Mouse (Mus musculus): ENCODE results near the gene Pth1r. TPM values are rescaled to one million over a fixed set of nuclear protein-coding genes. Genes with fewer than 3 reads are reported as not detected.

Pth1r gene
- polyA plus RNA-seq, 1 experiment from 2014 or later = 4.0 TPM

GRCm38 (mm10) chr9:110775269-110776022, 28.5 kb upstream of the Pth1r start:
- Histone ChIP-seq H3K27ac (ENCODE audit: low read depth, low read length) (no peak overlapping the region), H3K4me1 (ENCODE audit: control insufficient read depth, insufficient read depth, low read length) (no peaks in the 10 kb centered on the region; the same call in 1 of the 2 replicates), H3K4me3 (ENCODE audit: low read depth, low read length) (no peak overlapping the region), H3K36me3 (ENCODE audit: control insufficient read depth, insufficient read depth, low read length) (no peaks in the 10 kb centered on the region), H3K9ac (ENCODE audit: low read length) (no peak overlapping the region), H3K27me3 (replicated peaks; ENCODE audit: control insufficient read depth, insufficient read depth, low read length) (no peaks in the 10 kb centered on the region), H3K9me3 (replicated peaks; ENCODE audit: control insufficient read depth, low read length) (no peaks in the 10 kb centered on the region), H3K4me2 (ENCODE audit: low read length) (no peak overlapping the region)
- WGBS = 79% methylated on average over 10 of the region's 10 CpGs
- DNase-seq (ENCODE audit: low spot score) (no peak), ATAC-seq (no peak)

DNA sequence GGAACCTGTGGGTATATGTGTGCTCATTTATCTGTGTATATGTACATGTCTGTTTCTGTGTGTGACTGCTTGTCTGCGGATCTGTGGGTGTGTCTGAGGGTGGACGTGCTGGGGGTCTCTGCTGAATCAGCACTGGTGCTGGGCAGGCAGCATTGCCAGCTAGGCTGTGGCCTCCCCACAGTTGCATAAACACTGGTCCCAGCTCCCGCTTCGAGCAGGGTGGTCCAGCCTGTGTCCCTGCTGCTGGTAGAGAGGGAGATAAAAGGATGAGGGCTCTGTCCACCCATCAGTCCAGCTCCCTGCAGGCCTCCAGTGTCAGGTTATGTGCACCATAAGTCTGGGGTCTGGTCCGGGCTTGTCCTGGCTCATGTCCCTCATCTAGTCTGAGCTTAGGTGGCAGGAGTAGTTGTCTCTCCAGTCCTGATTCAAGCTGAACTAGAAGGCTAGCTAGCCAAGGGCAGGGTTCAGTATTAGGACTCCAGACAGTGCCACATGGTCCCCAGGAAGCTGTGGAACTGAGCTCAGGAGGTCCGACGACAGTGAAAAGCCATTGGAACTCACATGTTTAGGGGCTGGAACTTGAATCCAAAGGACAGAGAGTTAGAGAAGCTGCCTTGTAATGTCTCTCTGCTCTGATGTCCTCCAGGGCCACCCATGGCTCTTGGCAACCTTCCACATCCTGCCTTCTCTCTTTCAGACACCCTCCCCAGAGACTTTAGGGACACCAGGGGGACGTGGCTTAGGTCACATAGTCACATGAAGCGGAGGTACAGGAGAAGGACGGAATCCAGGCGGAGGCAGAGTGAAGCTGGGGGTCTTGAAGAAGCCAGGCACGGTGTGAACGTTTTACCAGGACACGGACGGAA, 27.7 kb upstream of the Pth1r start:
- no peaks in the 10 kb centered on the region for H3K36me3 ChIP-seq (ENCODE audit: control insufficient read depth, insufficient read depth, low read length)
- H3K9ac ChIP-seq (ENCODE audit: low read length) = no peak overlapping the region
- H3K4me1 ChIP-seq (ENCODE audit: control insufficient read depth, insufficient read depth, low read length) = no peaks in the 10 kb centered on the region
- H3K9me3 ChIP-seq (replicated peaks; ENCODE audit: control insufficient read depth, low read length) = no peaks in the 10 kb centered on the region
- DNase-seq (ENCODE audit: low spot score) (no peak), ATAC-seq (no peak)
- H3K4me3 ChIP-seq (ENCODE audit: low read depth, low read length) = no peak overlapping the region
- H3K4me2 ChIP-seq (ENCODE audit: low read length) = no peak overlapping the region
- 76% methylated on average over 15 of the region's 15 CpGs for WGBS
- H3K27me3 ChIP-seq (replicated peaks; ENCODE audit: control insufficient read depth, insufficient read depth, low read length) = no peaks in the 10 kb centered on the region
- no peak overlapping the region for H3K27ac ChIP-seq (ENCODE audit: low read depth, low read length)

DNA sequence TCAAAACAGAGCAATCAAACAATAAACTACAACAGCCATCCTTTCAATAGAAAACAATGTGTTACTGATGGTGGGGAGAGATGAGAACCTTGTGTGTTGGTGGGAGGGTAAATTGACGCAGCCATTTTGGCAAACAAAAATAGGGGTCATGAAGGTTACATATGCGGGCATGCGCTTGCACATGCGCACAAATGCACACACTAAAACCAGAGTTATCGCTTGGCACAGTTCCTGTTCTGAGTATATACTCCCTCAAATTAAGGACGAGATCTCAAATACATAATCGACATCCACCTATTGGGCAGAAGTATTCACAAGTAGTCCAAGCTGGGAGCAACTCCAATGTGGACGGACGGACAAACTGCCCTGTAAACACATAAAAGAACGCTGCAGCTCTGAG, 25.4 kb upstream of the Pth1r start:
- 92% methylated on average over 10 of the region's 10 CpGs for WGBS
- H3K4me2 ChIP-seq (ENCODE audit: low read length) = no peak overlapping the region
- no peak overlapping the region for H3K4me3 ChIP-seq (ENCODE audit: low read depth, low read length)
- H3K9ac ChIP-seq (ENCODE audit: low read length) = no peak overlapping the region
- no peaks in the 10 kb centered on the region for H3K4me1 ChIP-seq (ENCODE audit: control insufficient read depth, insufficient read depth, low read length)
- no peaks in the 10 kb centered on the region for H3K36me3 ChIP-seq (ENCODE audit: control insufficient read depth, insufficient read depth, low read length)
- H3K27me3 ChIP-seq (replicated peaks; ENCODE audit: control insufficient read depth, insufficient read depth, low read length) = no peaks in the 10 kb centered on the region
- ATAC-seq (no peak), DNase-seq (ENCODE audit: low spot score) (no peak)
- no peaks in the 10 kb centered on the region for H3K9me3 ChIP-seq (replicated peaks; ENCODE audit: control insufficient read depth, low read length)
- no peak overlapping the region for H3K27ac ChIP-seq (ENCODE audit: low read depth, low read length)

- Histone ChIP-seq H3K4me2 (ENCODE audit: low read length) (no peak overlapping the region), H3K4me1 (ENCODE audit: control insufficient read depth, insufficient read depth, low read length) (no peaks in the 10 kb centered on the region), H3K4me3 (ENCODE audit: low read depth, low read length) (no peak overlapping the region), H3K27me3 (replicated peaks; ENCODE audit: control insufficient read depth, insufficient read depth, low read length) (no peaks in the 10 kb centered on the region), H3K36me3 (ENCODE audit: control insufficient read depth, insufficient read depth, low read length) (no peaks in the 10 kb centered on the region), H3K9ac (ENCODE audit: low read length) (no peak overlapping the region), H3K27ac (ENCODE audit: low read depth, low read length) (no peak overlapping the region), H3K9me3 (replicated peaks; ENCODE audit: control insufficient read depth, low read length) (no peaks in the 10 kb centered on the region)
- no peak for ATAC-seq
- no peak for DNase-seq (ENCODE audit: low spot score)
- 39% methylated on average over 2 of the region's 2 CpGs for WGBS
Observed at GRCm38 (mm10) chr9:110763405-110763804, 16.5 kb upstream of the Pth1r start.

DNA sequence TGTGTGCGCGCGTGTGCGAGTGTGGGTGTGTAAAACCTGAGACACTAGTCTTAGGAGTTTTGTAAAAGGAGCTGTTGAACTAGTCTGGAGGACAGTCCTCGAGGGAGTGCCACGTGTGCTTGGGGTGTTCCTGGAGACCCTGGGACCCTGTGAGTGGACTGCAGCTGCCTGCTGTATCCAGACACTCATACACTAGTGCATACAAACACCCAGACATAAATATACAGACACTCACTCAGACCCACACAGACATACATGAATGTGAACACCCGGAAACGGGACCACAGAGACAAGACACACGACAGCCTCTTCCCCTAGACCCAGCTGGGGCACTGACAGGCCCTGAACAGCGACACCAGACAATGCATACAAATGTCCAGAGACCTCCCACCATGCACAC, 15.8 kb upstream of the Pth1r start:
- WGBS = 71% methylated on average over 10 of the region's 10 CpGs
- no peak for ATAC-seq

GRCm38 (mm10) chr9:110760886-110761285, 13.9 kb upstream of the Pth1r start:
- Histone ChIP-seq H3K9me3 (replicated peaks; ENCODE audit: control insufficient read depth, low read length) (no peaks in the 10 kb centered on the region), H3K4me1 (ENCODE audit: control insufficient read depth, insufficient read depth, low read length) (no peaks in the 10 kb centered on the region), H3K4me3 (ENCODE audit: low read depth, low read length) (no peak overlapping the region), H3K27ac (ENCODE audit: low read depth, low read length) (no peak overlapping the region), H3K4me2 (ENCODE audit: low read length) (no peak overlapping the region), H3K36me3 (ENCODE audit: control insufficient read depth, insufficient read depth, low read length) (no peaks in the 10 kb centered on the region), H3K9ac (ENCODE audit: low read length) (no peak overlapping the region), H3K27me3 (replicated peaks; ENCODE audit: control insufficient read depth, insufficient read depth, low read length) (no peaks in the 10 kb centered on the region)
- no peak for ATAC-seq
- 82% methylated on average over 8 of the region's 8 CpGs for WGBS
- no peak for DNase-seq (ENCODE audit: low spot score)

More for the DNA sequence above, 15.8 kb upstream of the Pth1r start:
- Histone ChIP-seq H3K4me3 (ENCODE audit: low read depth, low read length) (no peak overlapping the region), H3K36me3 (ENCODE audit: control insufficient read depth, insufficient read depth, low read length) (no peaks in the 10 kb centered on the region), H3K9ac (ENCODE audit: low read length) (no peak overlapping the region), H3K9me3 (replicated peaks; ENCODE audit: control insufficient read depth, low read length) (no peaks in the 10 kb centered on the region), H3K4me1 (ENCODE audit: control insufficient read depth, insufficient read depth, low read length) (no peaks in the 10 kb centered on the region), H3K27me3 (replicated peaks; ENCODE audit: control insufficient read depth, insufficient read depth, low read length) (no peaks in the 10 kb centered on the region), H3K4me2 (ENCODE audit: low read length) (no peak overlapping the region), H3K27ac (ENCODE audit: low read depth, low read length) (no peak overlapping the region)
- no peak for DNase-seq (ENCODE audit: low spot score)

- 65% methylated on average over 2 of the region's 2 CpGs for WGBS
- H3K4me1 ChIP-seq (ENCODE audit: control insufficient read depth, insufficient read depth, low read length) = no peaks in the 10 kb centered on the region
- no peaks in the 10 kb centered on the region for H3K36me3 ChIP-seq (ENCODE audit: control insufficient read depth, insufficient read depth, low read length)
- no peak overlapping the region for H3K9ac ChIP-seq (ENCODE audit: low read length)
- H3K4me2 ChIP-seq (ENCODE audit: low read length) = no peak overlapping the region
- no peak overlapping the region for H3K27ac ChIP-seq (ENCODE audit: low read depth, low read length)
- no peaks in the 10 kb centered on the region for H3K27me3 ChIP-seq (replicated peaks; ENCODE audit: control insufficient read depth, insufficient read depth, low read length)
- no peak overlapping the region for H3K4me3 ChIP-seq (ENCODE audit: low read depth, low read length)
- ATAC-seq (no peak), DNase-seq (ENCODE audit: low spot score) (no peak)
- no peaks in the 10 kb centered on the region for H3K9me3 ChIP-seq (replicated peaks; ENCODE audit: control insufficient read depth, low read length)
Observed at GRCm38 (mm10) chr9:110759265-110759664, 12.3 kb upstream of the Pth1r start.

DNA sequence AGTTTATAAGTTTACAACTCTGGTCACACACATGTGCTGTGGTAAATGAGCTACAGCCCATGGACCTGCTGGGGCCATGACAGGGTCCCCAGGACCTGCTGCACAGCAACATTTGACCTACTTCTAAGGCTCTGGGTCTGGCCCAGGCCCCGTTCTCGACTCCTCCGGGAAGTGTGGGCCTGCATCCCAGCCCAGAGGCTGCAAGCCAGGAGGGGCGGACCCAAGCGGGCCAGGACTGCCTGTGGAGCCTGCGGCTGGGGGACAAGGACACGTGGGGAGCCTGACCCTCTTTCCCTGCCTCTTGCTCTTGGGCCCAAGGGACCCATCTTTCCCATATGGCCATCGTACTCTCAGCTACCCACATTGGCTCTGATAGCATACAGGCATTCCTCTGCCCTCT, 11.7 kb upstream of the Pth1r start:
- Histone ChIP-seq H3K9ac (ENCODE audit: low read length) (no peak overlapping the region), H3K36me3 (ENCODE audit: control insufficient read depth, insufficient read depth, low read length) (no peaks in the 10 kb centered on the region), H3K4me2 (ENCODE audit: low read length) (no peak overlapping the region), H3K27ac (ENCODE audit: low read depth, low read length) (no peak overlapping the region), H3K4me3 (ENCODE audit: low read depth, low read length) (no peak overlapping the region), H3K27me3 (replicated peaks; ENCODE audit: control insufficient read depth, insufficient read depth, low read length) (no peaks in the 10 kb centered on the region), H3K4me1 (ENCODE audit: control insufficient read depth, insufficient read depth, low read length) (no peaks in the 10 kb centered on the region), H3K9me3 (replicated peaks; ENCODE audit: control insufficient read depth, low read length) (no peaks in the 10 kb centered on the region)
- 72% methylated on average over 8 of the region's 8 CpGs for WGBS
- DNase-seq (ENCODE audit: low spot score) (no peak), ATAC-seq (no peak)

GRCm38 (mm10) chr9:110757816-110758215, 10.9 kb upstream of the Pth1r start:
- Histone ChIP-seq H3K27me3 (replicated peaks; ENCODE audit: control insufficient read depth, insufficient read depth, low read length) (no peaks in the 10 kb centered on the region), H3K4me3 (ENCODE audit: low read depth, low read length) (no peak overlapping the region), H3K9me3 (replicated peaks; ENCODE audit: control insufficient read depth, low read length) (no peaks in the 10 kb centered on the region), H3K4me2 (ENCODE audit: low read length) (no peak overlapping the region), H3K27ac (ENCODE audit: low read depth, low read length) (no peak overlapping the region), H3K9ac (ENCODE audit: low read length) (no peak overlapping the region), H3K36me3 (ENCODE audit: control insufficient read depth, insufficient read depth, low read length) (no peaks in the 10 kb centered on the region), H3K4me1 (ENCODE audit: control insufficient read depth, insufficient read depth, low read length) (no peaks in the 10 kb centered on the region)
- WGBS = 87% methylated on average over 5 of the region's 5 CpGs
- no peak for DNase-seq (ENCODE audit: low spot score)
- ATAC-seq = no peak
